Mouse (Mus musculus) lung, embryonic 16.5 days (tissue): ENCODE results near the gene Akip1. TPM values are rescaled to one million over a fixed set of nuclear protein-coding genes. Genes with fewer than 3 reads are reported as not detected.
A peak's percentile ranks its signal among the peaks of the same experiment; 100 is the strongest.

ENCODE experiments used
- ATAC-seq: fragments of 200-750 bp; cut with Nextera tagmentation; 2 replicates; pipeline ENCODE4 v1.8.0; 2017; ENCODE audit warnings: low read depth, mild to moderate bottlenecking, moderate library complexity
- H3K27ac ChIP-seq: fragments of 300-500 bp; sonication (generic); 2 replicates; pipeline ENCODE4 v1.5.1; 2014; ENCODE audit warnings: mild to moderate bottlenecking, control low read depth, low read length
- H3K27me3 ChIP-seq: fragments of 300-500 bp; sonication (generic); 2 replicates; pipeline ENCODE4 v1.6.1; 2014; ENCODE audit warnings: low read depth, low read length, mixed read lengths; ENCODE audit not compliant: control insufficient read depth, insufficient read depth
- H3K36me3 ChIP-seq: fragments of 300-500 bp; sonication (generic); 2 replicates; pipeline ENCODE4 v1.6.1; 2014; ENCODE audit warnings: low read length; ENCODE audit not compliant: control insufficient read depth, insufficient read depth
- H3K4me1 ChIP-seq: fragments of 300-500 bp; sonication (generic); replicated peaks from 2 replicates; pipeline ENCODE4 v1.6.1; 2014; ENCODE audit warnings: low read length, mixed read lengths; ENCODE audit not compliant: control insufficient read depth, insufficient read depth
- H3K4me2 ChIP-seq: fragments of 300-500 bp; sonication (generic); 2 replicates; pipeline ENCODE4 v1.6.1; 2014; ENCODE audit warnings: low read depth, low read length, control low read depth
- H3K4me3 ChIP-seq: fragments of 300-500 bp; sonication (generic); 2 replicates; pipeline ENCODE4 v1.5.1; 2014; ENCODE audit warnings: mild to moderate bottlenecking, low read length, control low read depth
- H3K9ac ChIP-seq: fragments of 300-500 bp; sonication (generic); 2 replicates; pipeline ENCODE4 v1.6.1; 2014; ENCODE audit warnings: low read length, control low read depth
- H3K9me3 ChIP-seq: fragments of 300-500 bp; sonication (generic); 2 replicates; pipeline ENCODE4 v1.6.1; 2016; ENCODE audit warnings: low read length; ENCODE audit not compliant: control insufficient read depth
- WGBS: fragments of 180-500 bp; shearing (Covaris S2); extraction: QIAGEN DNeasy Blood & Tissue Kit; methylation state at CpG from one replicate; pipeline ENCODE4 v1.1.7; 2014; 5-methylcytosine and 5-hydroxymethylcytosine counted together
- polyA plus RNA-seq: library from polyadenylated mRNA; unstranded; fragments of >200 nt; fragmentation: Nextera tagmentation; extraction: Ambion mirVana; gene quantifications from 2 replicates; pipeline ENCODE4 v1.2.1, GENCODE M21; 2015

Akip1 gene
- 44.0 and 45.7 TPM in 2 replicates for polyA plus RNA-seq

GRCm38 (mm10) chr7:109703190-109704015 is at the start of gene Akip1, which contains the start of gene St5:
Gene Akip1 (plus strand): TSS chr7:109703690.
Gene St5 (minus strand): TSS chr7:109703605.
- H3K36me3 ChIP-seq, result no peaks in the 10 kb centered on the region
- no peaks in the 10 kb centered on the region for H3K27me3 ChIP-seq
- peak within 1 kb of the TSS; percentile 76 for H3K27ac ChIP-seq
- WGBS, result 1% methylated on average over 60 of the region's 61 CpGs
- H3K9me3 ChIP-seq, result no peaks in the 10 kb centered on the region; the same call in 1 of the 2 replicates
- peak within 1 kb of the TSS; percentile 79 for H3K4me2 ChIP-seq
- ATAC-seq, result peak; percentile 96
- peak within 1 kb of the TSS; percentile 76 for H3K9ac ChIP-seq
- H3K4me3 ChIP-seq, result peak within 1 kb of the TSS; percentile 62
- peaks cover 15% of the 10 kb centered on the region for H3K4me1 ChIP-seq

GRCm38 (mm10) chr7:109654871-109655270 is 48.6 kb upstream of the Akip1 start:
- WGBS, result 77% methylated on average over 5 of the region's 5 CpGs
- H3K27me3 ChIP-seq, result no peaks in the 10 kb centered on the region
- no peak overlapping the region for H3K9ac ChIP-seq

GRCm38 (mm10) chr7:109657884-109658283 is 45.6 kb upstream of the Akip1 start:
- WGBS, result 27% methylated on average over 6 of the region's 6 CpGs
- 0 out of 2 replicates have a peak, but pooled peaks have one; percentile 7 for ATAC-seq
- Histone ChIP-seq H3K9ac (no peak overlapping the region), H3K4me2 (no peak overlapping the region), H3K4me3 (no peak overlapping the region), H3K4me1 (peaks cover 8% of the 10 kb centered on the region; the same call in 1 of the 2 replicates), H3K27me3 (no peaks in the 10 kb centered on the region), H3K9me3 (no peaks in the 10 kb centered on the region), H3K36me3 (no peaks in the 10 kb centered on the region; the same call in 1 of the 2 replicates), H3K27ac (no peak overlapping the region)

More at GRCm38 (mm10) chr7:109654871-109655270, 48.6 kb upstream of the Akip1 start:
- no peak overlapping the region for H3K4me3 ChIP-seq
- no peaks in the 10 kb centered on the region for H3K9me3 ChIP-seq
- H3K4me1 ChIP-seq, result peaks cover 4% of the 10 kb centered on the region; the same call in 1 of the 2 replicates
- no peaks in the 10 kb centered on the region for H3K36me3 ChIP-seq
- H3K27ac ChIP-seq, result no peak overlapping the region
- no peak overlapping the region for H3K4me2 ChIP-seq
- ATAC-seq, result no peak

- Histone ChIP-seq H3K9ac (no peak overlapping the region), H3K27ac (no peak overlapping the region), H3K9me3 (no peaks in the 10 kb centered on the region), H3K36me3 (no peaks in the 10 kb centered on the region; the same call in 1 of the 2 replicates), H3K27me3 (no peaks in the 10 kb centered on the region), H3K4me1 (peaks cover 11% of the 10 kb centered on the region), H3K4me2 (no peak overlapping the region), H3K4me3 (no peak overlapping the region)
- 87% methylated on average over 2 of the region's 2 CpGs for WGBS
- no peak for ATAC-seq
These were observed 44.2 kb upstream of the Akip1 start for GRCm38 (mm10) chr7:109659278-109659677.

GRCm38 (mm10) chr7:109662626-109663025 is 40.9 kb upstream of the Akip1 start:
- WGBS, result 76% methylated on average over 4 of the region's 4 CpGs
- no peak for ATAC-seq
- Histone ChIP-seq H3K9me3 (no peaks in the 10 kb centered on the region), H3K9ac (no peak overlapping the region), H3K36me3 (no peaks in the 10 kb centered on the region; the same call in 1 of the 2 replicates), H3K4me3 (no peak overlapping the region), H3K27me3 (no peaks in the 10 kb centered on the region), H3K27ac (no peak overlapping the region), H3K4me1 (peaks cover 14% of the 10 kb centered on the region), H3K4me2 (no peak overlapping the region)

- H3K27ac ChIP-seq, result no peak overlapping the region
- H3K4me3 ChIP-seq, result no peak overlapping the region
- no peak overlapping the region for H3K4me2 ChIP-seq
- H3K9me3 ChIP-seq, result no peaks in the 10 kb centered on the region
- 76% methylated on average over 5 of the region's 5 CpGs for WGBS
- H3K36me3 ChIP-seq, result no peaks in the 10 kb centered on the region; the same call in 1 of the 2 replicates
- no peak overlapping the region for H3K9ac ChIP-seq
- peaks cover 19% of the 10 kb centered on the region for H3K4me1 ChIP-seq
- no peak for ATAC-seq
- no peaks in the 10 kb centered on the region for H3K27me3 ChIP-seq
These were observed 36.8 kb upstream of the Akip1 start for GRCm38 (mm10) chr7:109666664-109667063.

- 55% methylated on average over 5 of the region's 5 CpGs for WGBS
- no peaks in the 10 kb centered on the region for H3K9me3 ChIP-seq
- H3K4me3 ChIP-seq, result peak overlapping the region; percentile 44
- no peaks in the 10 kb centered on the region for H3K27me3 ChIP-seq
- H3K27ac ChIP-seq, result no peak overlapping the region
- peak overlapping the region; percentile 41 for H3K9ac ChIP-seq
- H3K36me3 ChIP-seq, result no peaks in the 10 kb centered on the region
- peaks cover 34% of the 10 kb centered on the region for H3K4me1 ChIP-seq
- ATAC-seq, result no peak
- peak overlapping the region; percentile 73 for H3K4me2 ChIP-seq
These were observed 33.9 kb upstream of the Akip1 start for GRCm38 (mm10) chr7:109669426-109670170.

GRCm38 (mm10) chr7:109671581-109672471 is 31.7 kb upstream of the Akip1 start:
- WGBS, result under 1% methylated on average over 32 of the region's 44 CpGs
- H3K4me2 ChIP-seq, result peak overlapping the region; percentile 73
- H3K27me3 ChIP-seq, result no peaks in the 10 kb centered on the region
- H3K36me3 ChIP-seq, result no peaks in the 10 kb centered on the region
- no peaks in the 10 kb centered on the region for H3K9me3 ChIP-seq
- peak; percentile 96 for ATAC-seq
- H3K4me1 ChIP-seq, result peaks cover 36% of the 10 kb centered on the region
- H3K4me3 ChIP-seq, result peak overlapping the region; percentile 90
- peak overlapping the region; percentile 97 for H3K9ac ChIP-seq
- peak overlapping the region; percentile 100 for H3K27ac ChIP-seq
